Mouse (Mus musculus): ENCODE results near the gene Fgfr4.

The Fgfr4 gene
- long read RNA-seq, experiment 1, partial matches to known transcripts: 1 of 10 reads
- long read RNA-seq, experiment 1, other reads (novel, unspliced or antisense): 9 of 10 reads
- long read RNA-seq, experiment 2, partial matches to known transcripts: 3 of 21 reads
- long read RNA-seq, experiment 2, other reads (novel, unspliced or antisense): 14 of 21 reads

DNA sequence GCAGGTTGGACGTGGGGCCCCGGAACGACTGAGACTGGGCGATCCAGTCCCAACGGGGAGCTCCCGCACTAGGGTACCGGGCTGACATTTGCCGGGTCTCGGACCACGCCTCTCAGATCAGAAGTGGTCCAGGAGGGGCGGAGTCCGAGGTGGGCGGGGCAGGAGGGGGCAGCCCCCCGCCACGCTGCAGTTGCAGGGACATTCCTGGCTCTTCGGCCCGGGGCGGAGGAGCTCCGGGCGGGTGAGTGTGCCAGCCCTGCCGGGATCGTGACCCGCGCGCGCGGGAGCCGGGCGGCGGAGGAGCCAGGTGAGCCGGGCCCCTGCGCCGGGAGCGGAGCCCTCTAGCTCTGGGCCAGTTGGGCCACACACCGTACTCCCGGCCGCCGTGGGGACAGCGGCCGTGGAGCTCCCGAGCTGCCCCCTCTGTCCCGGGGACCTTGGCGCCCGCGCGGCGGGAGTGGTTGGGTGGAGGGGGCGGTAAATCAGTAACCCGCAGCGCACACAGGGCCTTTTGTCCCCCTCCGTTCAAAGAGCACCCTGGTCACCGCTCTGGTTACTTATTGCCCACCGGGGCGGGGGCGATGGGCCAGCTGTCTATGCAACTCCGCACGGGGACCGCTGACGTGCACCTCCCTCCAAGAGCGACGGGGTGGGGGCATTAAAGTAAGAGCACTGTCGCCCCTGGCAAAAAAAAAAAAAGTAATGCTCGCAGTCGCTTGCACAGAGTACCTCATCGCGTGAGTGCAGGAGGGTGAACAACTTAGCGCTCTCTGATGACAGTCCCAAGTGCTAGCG, at the start of gene Fgfr4:
Gene Fgfr4 (plus strand): TSS at position 20 of the 795 bp plus-strand sequence.
- intact Hi-C loops (cut with DNase I): no loop called here

- intact Hi-C loops (cut with DNase I): no loop called here
Observed at GRCm38 (mm10) chr13:55103351-55103750, 49.1 kb upstream of the Fgfr4 start.

DNA sequence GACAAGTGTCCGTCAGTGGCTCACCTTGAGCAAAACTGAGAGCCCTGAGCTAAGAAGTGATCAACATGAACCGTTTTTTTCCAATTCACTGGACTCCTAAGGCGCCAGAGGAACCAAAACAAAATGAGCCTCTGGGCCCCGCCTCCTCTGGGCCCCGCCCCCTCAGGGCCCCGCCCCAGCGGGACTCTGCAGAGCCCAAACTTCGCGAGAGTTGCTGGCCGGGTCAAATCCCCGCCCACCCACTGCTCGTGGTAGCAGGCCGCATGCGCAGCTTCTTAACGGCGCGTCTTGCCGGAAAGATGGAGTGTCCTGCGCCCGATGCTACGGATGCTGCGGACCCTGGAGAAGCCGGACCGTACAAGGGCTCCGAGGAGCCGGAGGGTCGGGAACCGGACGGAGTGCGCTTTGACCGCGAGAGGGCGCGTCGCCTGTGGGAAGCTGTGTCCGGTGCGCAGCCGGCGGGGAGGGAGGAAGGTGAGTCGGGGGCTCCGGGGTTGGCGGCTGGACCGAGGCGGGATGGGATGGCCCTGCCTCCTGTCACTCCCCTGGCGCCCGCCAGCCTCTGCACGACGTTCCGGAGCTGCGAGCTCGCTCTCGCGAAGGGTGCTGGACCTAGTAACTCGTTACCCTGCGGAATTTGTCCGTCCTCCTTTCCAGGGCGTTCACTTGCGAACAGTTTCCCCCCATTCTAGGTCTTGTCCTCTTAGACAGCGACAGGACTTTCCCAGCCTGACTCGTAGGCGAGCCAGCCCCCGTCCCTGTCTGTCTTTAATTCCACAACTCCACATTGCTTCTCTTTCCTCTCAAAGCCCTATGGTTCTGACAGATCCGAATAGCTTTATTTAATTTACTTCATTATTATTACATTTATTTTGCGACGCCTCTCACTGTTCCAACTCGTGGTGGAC, 47.1 kb upstream of the Fgfr4 start, which contains the start of gene Zfp346:
Gene Zfp346 (plus strand): TSS at position 267 of the 908 bp plus-strand sequence.
- intact Hi-C loops (cut with DNase I): loop anchor here (5.0 kb wide), 1 partner anchor 72 kb away; no protein-coding TSS in a partner anchor

- intact Hi-C loops (cut with DNase I): loop anchor here (5.0 kb wide), 1 partner anchor 71 kb away; no protein-coding TSS in a partner anchor
Observed at GRCm38 (mm10) chr13:55105953-55106691, 46.3 kb upstream of the Fgfr4 start.

DNA sequence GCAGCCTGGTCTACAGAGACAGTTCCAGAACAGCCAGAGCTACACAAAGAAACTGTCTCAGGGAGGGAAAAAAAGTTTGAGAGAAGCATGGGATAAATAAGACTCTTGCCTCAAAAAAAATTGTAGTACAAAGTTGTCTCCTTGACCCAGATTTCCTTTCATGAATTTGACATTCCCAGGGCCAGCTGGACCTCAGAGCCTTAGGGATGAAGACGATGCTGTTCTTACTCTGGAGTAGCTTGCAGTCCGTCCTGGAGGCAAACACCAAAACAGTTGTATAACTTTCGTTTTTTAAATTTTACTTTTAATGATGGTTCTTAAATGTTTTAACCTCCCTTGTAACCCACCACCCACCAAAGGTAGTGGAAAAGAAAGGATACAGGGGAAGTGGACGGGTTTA, 45.3 kb upstream of the Fgfr4 start:
- intact Hi-C loops (cut with DNase I): loop anchor here (5.0 kb wide), 1 partner anchor 70 kb away; no protein-coding TSS in a partner anchor

DNA sequence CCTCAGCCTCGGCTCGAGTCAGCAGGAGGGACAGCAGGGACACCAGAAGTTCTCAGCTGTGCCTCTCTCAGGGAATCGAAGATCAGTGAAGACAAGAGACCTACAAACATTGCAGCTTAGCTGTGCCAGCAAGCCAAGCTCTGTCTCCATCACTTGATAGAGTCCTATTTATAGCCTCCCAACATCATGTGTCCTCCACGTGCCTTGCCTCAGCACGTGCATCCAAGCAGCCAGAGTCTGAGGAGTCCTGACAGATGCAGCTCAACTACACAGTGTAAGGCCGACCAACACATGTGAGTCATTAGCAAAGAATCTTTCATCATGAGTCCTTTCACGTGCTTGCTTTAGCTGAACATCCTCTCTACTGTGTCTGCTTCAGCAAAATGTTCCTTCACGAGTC, 44.7 kb upstream of the Fgfr4 start:
- intact Hi-C loops (cut with DNase I): loop anchor here (5.0 kb wide), 1 partner anchor 70 kb away; no protein-coding TSS in a partner anchor

GRCm38 (mm10) chr13:55114375-55114774, 38.1 kb upstream of the Fgfr4 start:
- intact Hi-C loops (cut with DNase I): no loop called here

DNA sequence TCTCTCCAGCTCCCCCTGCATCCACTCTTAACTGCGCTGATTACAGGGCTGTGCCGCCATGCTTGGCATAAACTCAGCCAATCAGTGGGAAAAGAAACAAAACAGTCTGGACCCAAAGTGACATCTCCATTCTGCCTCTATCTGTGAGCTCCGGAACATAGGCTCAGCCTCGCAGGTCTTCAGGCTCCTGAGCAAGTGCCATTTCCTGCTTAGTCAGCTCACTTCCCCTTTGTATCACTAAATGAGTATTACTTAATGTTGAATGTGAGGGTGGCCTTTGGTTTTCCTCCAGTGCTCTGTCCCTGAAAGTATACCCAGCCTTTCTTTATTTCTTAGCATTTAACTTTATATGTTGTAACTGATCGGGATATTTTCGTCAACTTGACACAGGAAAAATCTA, 27.5 kb upstream of the Fgfr4 start:
- intact Hi-C loops (cut with DNase I): no loop called here

GRCm38 (mm10) chr13:55133448-55133847, 19.0 kb upstream of the Fgfr4 start, which contains the start of gene Gm17617:
Gene Gm17617 (minus strand): TSS chr13:55133548.
- intact Hi-C loops (cut with DNase I): no loop called here

- intact Hi-C loops (cut with DNase I): loop anchor here (5.0 kb wide), 1 partner anchor 42 kb away; no protein-coding TSS in a partner anchor
Observed at GRCm38 (mm10) chr13:55135382-55135781, 17.1 kb upstream of the Fgfr4 start.

DNA sequence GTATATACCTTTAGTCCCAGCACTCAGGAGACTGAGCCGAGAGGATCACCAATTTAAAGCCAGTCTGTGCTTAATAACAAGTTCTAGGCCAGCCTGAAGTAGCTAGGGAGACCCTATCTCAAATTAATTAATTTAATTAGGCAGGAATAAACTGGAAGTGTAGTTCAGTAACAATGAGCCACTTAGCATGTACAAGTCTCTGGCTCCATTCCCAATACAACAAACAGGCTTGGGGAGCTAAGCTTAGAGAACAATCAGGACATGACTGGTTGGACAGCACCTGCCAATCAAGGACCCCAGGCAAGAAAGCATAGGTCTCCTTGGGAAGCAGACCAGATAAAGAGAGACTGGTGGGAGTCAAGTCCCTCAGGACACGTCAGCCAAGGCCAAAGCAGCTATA, 12.2 kb upstream of the Fgfr4 start:
- intact Hi-C loops (cut with DNase I): no loop called here

DNA sequence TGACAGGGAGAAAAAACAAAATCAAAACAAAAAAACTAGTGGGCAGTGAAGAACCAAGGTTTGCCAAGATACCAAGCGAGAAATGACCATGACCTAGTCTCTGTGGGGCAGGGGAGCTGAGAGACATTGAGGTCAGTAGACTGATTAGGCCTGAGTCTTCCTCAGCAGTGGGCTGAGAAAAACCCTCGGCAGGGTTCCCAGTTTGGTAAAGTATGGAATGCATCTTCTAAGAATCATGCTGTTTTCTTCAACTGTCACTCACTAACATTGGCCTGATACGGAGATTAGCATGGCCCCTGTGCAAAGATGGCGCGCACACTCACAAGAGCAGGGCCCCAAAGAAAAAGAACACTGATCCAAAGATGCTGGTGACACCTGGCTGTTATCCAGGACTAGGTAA, 1.5 kb downstream of the Fgfr4 start:
- intact Hi-C loops (cut with DNase I): no loop called here

- intact Hi-C loops (cut with DNase I): no loop called here
Observed at GRCm38 (mm10) chr13:55162365-55162764, 9.9 kb downstream of the Fgfr4 start.

- intact Hi-C loops (cut with DNase I): no loop called here
Observed at GRCm38 (mm10) chr13:55163553-55163952, 11.1 kb downstream of the Fgfr4 start.

DNA sequence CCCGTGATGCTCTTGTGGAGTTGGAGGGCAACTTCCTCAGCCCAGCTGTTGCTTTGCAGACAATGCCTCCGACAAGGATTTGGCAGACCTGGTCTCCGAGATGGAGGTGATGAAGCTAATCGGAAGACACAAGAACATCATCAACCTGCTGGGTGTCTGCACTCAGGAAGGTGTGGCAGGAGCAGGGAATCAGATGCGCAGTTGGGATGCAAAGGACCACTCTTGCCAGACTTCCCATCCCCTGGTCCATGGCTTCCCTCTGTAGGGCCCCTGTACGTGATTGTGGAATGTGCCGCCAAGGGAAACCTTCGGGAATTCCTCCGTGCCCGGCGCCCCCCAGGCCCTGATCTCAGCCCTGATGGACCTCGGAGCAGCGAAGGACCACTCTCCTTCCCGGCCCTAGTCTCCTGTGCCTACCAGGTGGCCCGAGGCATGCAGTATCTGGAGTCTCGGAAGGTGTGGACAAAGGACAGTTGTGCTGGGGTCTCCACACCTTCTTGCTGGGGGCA, 13.4 kb downstream of the Fgfr4 start:
- intact Hi-C loops (cut with DNase I): no loop called here

DNA sequence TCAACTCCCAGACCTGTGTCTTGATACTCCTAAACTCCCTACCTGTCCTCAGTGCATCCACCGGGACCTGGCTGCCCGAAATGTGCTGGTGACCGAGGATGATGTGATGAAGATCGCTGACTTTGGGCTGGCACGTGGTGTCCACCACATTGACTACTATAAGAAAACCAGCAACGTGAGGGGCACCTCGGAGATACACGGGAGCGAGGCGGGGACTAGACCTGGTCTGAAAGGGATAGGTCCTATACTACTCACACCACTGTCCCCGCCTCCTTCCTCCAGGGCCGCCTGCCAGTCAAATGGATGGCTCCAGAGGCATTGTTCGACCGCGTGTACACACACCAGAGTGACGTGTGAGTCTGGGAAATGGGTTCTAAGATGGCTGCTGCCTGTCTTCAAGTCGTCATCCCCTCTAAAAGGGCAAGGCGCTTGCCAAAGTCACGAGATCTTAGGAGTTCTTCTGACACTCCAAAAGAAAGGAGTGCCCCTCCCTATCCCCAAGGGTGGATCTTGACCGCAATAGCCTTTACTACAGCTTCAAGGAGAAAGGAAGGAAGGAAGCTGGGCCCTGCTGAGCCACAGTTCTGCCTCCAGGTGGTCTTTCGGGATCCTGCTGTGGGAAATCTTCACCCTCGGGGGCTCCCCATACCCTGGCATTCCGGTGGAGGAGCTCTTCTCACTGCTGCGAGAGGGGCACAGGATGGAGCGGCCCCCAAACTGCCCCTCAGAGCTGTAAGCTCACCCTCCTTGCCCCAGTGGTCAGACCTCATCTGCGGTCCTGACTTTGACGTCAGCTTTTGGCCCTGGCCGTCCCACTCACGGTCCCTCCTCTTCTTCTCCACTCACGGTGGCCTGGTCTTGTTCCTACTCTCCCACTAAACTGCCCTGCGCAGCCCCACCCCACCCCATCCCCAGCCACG, 14.6 kb downstream of the Fgfr4 start:
- intact Hi-C loops (cut with DNase I): no loop called here

DNA sequence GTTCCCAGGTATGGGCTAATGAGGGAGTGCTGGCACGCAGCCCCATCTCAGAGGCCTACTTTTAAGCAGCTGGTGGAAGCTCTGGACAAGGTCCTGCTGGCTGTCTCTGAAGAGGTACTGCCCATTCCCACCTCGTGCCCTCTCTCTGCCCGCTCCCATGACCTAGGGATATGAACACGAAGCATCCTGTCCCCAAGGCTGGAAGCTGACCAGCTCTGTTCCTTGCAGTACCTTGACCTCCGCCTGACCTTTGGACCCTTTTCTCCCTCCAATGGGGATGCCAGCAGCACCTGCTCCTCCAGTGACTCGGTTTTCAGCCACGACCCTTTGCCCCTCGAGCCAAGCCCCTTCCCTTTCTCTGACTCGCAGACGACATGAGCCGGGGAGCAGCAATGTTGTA, 15.4 kb downstream of the Fgfr4 start:
- intact Hi-C loops (cut with DNase I): no loop called here

- intact Hi-C loops (cut with DNase I): no loop called here
Observed at GRCm38 (mm10) chr13:55168255-55168654, 15.8 kb downstream of the Fgfr4 start.

- intact Hi-C loops (cut with DNase I): no loop called here
Observed at GRCm38 (mm10) chr13:55168958-55169369, 16.5 kb downstream of the Fgfr4 start.

Data from adrenal gland (tissue).